Mouse (Mus musculus): ENCODE measurements around the gene Vps11. TPM values are rescaled to one million over a fixed set of nuclear protein-coding genes. Genes with fewer than 3 reads are reported as not detected.
"Not testable (repeated sequence)": the region's sequence is repeated elsewhere in the genome, so short reads cannot be mapped to it uniquely, and the experiment has no call there.

The Vps11 gene
- polyA plus RNA-seq, 1 experiment from 2014 or later: 43.5 TPM

DNA sequence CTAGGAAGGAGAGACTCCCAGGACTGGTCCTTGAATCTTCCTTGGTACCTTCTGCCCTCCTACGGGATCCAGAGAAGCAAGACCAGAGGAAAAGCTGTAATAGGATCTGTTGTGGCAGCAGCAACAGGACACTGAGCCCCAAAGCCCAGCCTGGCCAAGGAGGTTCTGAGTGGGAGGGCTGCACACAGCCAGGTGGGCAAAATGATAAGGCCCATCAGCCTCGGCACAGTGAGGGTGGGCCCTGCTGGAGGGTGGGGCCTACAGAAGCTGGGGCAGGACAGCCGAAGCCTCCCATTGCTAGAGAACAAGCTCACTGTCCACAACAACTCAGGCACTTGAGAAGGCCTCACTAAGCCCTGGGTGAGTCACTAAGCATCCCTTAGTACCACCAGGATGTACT, 19.3 kb downstream of the Vps11 start:
- ATAC-seq: no peak
- Histone ChIP-seq H3K4me2 (ENCODE audit: low read length) (no peak overlapping the region), H3K9ac (ENCODE audit: low read depth, low read length) (no peak overlapping the region)

DNA sequence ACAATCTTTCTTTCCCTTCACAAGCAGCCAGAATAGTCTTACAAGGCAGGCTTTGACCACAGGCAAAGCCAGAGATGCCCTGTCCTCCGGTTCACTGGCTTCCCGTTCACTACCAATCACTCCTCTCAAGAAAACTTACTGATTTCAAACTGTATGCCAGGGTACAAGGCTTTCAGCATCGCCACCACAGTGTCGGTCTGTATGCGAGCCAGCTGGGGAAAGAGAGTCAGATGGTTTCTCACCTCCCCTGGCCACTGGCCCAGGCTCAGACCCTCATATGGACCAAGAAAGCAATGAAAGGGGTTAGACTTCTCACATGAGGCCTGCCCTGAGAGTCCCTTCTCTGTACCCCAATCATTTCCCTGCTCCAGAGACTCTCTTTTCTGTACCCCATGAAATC, 20.0 kb downstream of the Vps11 start:
- Histone ChIP-seq H3K27ac (ENCODE audit: low read depth, low read length) (no peak overlapping the region), H3K36me3 (ENCODE audit: control insufficient read depth, insufficient read depth, low read length) (peaks cover 1% of the 10 kb centered on the region; the same call in 1 of the 2 replicates), H3K9me3 (ENCODE audit: control insufficient read depth, low read length) (no peaks in the 10 kb centered on the region), H3K4me2 (ENCODE audit: low read length) (no peak overlapping the region), H3K4me3 (ENCODE audit: low read length) (no peak overlapping the region), H3K27me3 (replicated peaks; ENCODE audit: control insufficient read depth, insufficient read depth, low read length) (no peaks in the 10 kb centered on the region), H3K9ac (ENCODE audit: low read depth, low read length) (no peak overlapping the region), H3K4me1 (ENCODE audit: control insufficient read depth, insufficient read depth, low read depth, low read length) (peaks cover 20% of the 10 kb centered on the region)
- no peak for ATAC-seq
- 88% methylated on average over 5 of the region's 5 CpGs for WGBS

More for the DNA sequence above, 19.3 kb downstream of the Vps11 start:
- WGBS: 87% methylated on average over 3 of the region's 3 CpGs
- Histone ChIP-seq H3K36me3 (ENCODE audit: control insufficient read depth, insufficient read depth, low read length) (peaks cover 3% of the 10 kb centered on the region; the same call in 1 of the 2 replicates), H3K27me3 (replicated peaks; ENCODE audit: control insufficient read depth, insufficient read depth, low read length) (no peaks in the 10 kb centered on the region), H3K9me3 (ENCODE audit: control insufficient read depth, low read length) (no peaks in the 10 kb centered on the region), H3K4me1 (ENCODE audit: control insufficient read depth, insufficient read depth, low read depth, low read length) (peaks cover 13% of the 10 kb centered on the region), H3K27ac (ENCODE audit: low read depth, low read length) (no peak overlapping the region), H3K4me3 (ENCODE audit: low read length) (no peak overlapping the region)

DNA sequence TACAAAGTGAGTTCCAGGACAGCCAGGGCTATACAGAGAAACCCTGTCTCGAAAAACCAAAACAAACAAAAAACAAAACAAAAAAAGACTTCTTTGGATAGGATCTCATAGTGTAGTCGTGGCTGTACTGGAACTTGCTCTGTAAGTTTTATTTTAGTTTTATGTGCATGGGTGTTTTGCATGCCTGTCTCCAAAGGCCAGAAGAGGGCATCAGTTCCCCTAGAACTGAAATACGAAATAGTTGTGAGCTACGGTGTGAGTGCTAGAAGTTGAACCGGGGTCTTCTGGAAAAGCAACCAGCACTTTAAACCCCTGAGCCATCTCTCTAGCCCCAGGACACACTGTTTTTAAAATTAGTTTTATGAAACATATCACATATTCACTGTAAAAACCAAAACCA, 22.9 kb downstream of the Vps11 start:
- ATAC-seq: no peak
- H3K27me3 ChIP-seq (replicated peaks; ENCODE audit: control insufficient read depth, insufficient read depth, low read length): no peaks in the 10 kb centered on the region
- no peak overlapping the region for H3K9ac ChIP-seq (ENCODE audit: low read depth, low read length)
- peaks cover 1% of the 10 kb centered on the region; the same call in 1 of the 2 replicates for H3K36me3 ChIP-seq (ENCODE audit: control insufficient read depth, insufficient read depth, low read length)
- H3K4me3 ChIP-seq (ENCODE audit: low read length): no peak overlapping the region
- no peak overlapping the region for H3K27ac ChIP-seq (ENCODE audit: low read depth, low read length)
- no peaks in the 10 kb centered on the region for H3K9me3 ChIP-seq (ENCODE audit: control insufficient read depth, low read length)
- 87% methylated on average over 5 of the region's 5 CpGs for WGBS
- H3K4me1 ChIP-seq (ENCODE audit: control insufficient read depth, insufficient read depth, low read depth, low read length): peaks cover 26% of the 10 kb centered on the region
- no peak overlapping the region for H3K4me2 ChIP-seq (ENCODE audit: low read length)

DNA sequence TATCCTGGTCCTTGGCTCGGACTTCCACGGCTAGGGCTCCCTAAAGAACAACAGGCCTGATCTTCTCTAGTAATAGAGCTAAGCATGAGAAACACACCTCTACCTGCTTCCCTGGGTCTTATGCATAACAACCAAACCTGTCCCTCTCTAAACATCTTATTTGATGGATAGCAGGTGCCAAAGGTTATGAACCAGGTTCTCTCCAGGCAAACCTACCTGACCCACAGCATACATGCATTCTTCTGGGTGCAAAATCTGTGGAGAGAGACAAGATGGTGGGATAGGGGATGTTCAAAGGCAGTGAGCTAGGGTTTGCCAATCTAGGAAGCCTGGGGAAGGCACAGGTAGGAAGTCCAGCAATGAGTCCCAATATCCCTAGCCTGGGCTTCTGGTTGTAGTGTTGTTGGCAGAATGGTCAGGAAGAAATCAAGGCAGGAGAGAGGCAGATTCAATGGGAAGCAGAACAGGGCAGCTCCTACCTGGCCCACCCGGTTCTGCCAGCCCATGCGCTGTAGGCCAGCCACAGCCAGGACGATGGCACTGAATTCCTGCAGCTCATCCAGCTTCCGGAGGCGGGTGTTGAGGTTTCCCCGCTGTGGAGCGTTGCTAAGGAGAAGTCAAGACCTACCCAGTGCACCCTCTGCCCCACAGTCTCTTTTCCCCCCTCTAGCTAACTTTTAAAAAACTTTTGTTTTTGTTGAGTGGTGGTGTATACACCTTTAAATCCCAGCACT, 23.9 kb downstream of the Vps11 start:
- H3K4me1 ChIP-seq (ENCODE audit: control insufficient read depth, insufficient read depth, low read depth, low read length): peaks cover 21% of the 10 kb centered on the region

DNA sequence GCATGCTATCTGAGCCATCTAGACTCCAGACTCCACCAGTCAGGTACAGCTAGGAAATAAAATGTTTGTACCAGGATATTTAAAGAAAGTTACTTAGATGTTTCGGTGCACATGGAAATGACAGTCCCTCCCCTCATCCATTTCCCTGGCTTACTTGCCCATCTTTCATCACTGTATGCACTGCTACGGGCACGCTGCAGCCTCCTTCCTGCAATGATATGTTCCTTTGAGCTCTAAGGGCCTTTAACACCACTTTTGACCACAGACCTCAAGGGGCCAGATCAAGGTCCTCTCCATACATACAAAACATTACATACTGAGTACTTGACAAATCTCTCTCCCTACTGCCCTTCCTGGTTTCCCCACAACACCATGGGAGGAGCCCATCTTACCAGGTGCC, 24.5 kb downstream of the Vps11 start:
- no peaks in the 10 kb centered on the region for H3K9me3 ChIP-seq (ENCODE audit: control insufficient read depth, low read length)
- H3K27me3 ChIP-seq (replicated peaks; ENCODE audit: control insufficient read depth, insufficient read depth, low read length): no peaks in the 10 kb centered on the region
- H3K4me1 ChIP-seq (ENCODE audit: control insufficient read depth, insufficient read depth, low read depth, low read length): peaks cover 21% of the 10 kb centered on the region
- H3K9ac ChIP-seq (ENCODE audit: low read depth, low read length): peak overlapping the region; percentile 3; the same call in 1 of the 2 replicates
- 76% methylated on average over 3 of the region's 3 CpGs for WGBS
- no peak overlapping the region for H3K27ac ChIP-seq (ENCODE audit: low read depth, low read length)
- peak overlapping the region; percentile 89 for H3K4me2 ChIP-seq (ENCODE audit: low read length)
- no peak for ATAC-seq
- peaks cover 14% of the 10 kb centered on the region for H3K36me3 ChIP-seq (ENCODE audit: control insufficient read depth, insufficient read depth, low read length)
- peak overlapping the region; percentile 5; the same call in 1 of the 2 replicates for H3K4me3 ChIP-seq (ENCODE audit: low read length)

More for the DNA sequence above, 23.9 kb downstream of the Vps11 start:
- H3K4me3 ChIP-seq (ENCODE audit: low read length): no peak overlapping the region
- H3K9ac ChIP-seq (ENCODE audit: low read depth, low read length): no peak overlapping the region
- 67% methylated on average over 9 of the region's 9 CpGs for WGBS
- no peak overlapping the region for H3K27ac ChIP-seq (ENCODE audit: low read depth, low read length)
- no peaks in the 10 kb centered on the region for H3K27me3 ChIP-seq (replicated peaks; ENCODE audit: control insufficient read depth, insufficient read depth, low read length)
- no peak for ATAC-seq
- peaks cover 11% of the 10 kb centered on the region for H3K36me3 ChIP-seq (ENCODE audit: control insufficient read depth, insufficient read depth, low read length)
- H3K4me2 ChIP-seq (ENCODE audit: low read length): peak overlapping the region; percentile 89; the same call in 1 of the 2 replicates
- H3K9me3 ChIP-seq (ENCODE audit: control insufficient read depth, low read length): no peaks in the 10 kb centered on the region

DNA sequence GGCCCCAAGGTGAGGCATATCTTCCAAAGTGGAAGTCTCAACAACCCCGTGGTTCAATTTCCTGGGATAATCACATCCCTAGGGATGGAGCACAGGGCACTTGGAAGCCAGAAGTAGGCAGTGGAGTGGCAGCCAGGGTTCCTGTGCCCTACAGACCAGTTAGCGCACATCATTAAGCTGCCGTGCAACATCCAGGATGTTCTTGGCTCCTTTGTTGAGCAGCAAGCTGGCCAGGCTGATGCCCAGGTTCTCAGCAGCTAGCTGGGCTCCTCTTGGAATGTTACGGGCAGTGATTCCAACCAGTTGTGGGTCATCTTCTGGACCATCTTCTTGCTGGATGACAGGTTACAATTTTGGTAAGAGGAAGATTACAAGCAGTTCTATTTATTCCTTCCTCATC, 25.0 kb downstream of the Vps11 start:
- H3K4me1 ChIP-seq (ENCODE audit: control insufficient read depth, insufficient read depth, low read depth, low read length): peaks cover 21% of the 10 kb centered on the region
- H3K27ac ChIP-seq (ENCODE audit: low read depth, low read length); H3K27me3 ChIP-seq (replicated peaks; ENCODE audit: control insufficient read depth, insufficient read depth, low read length); ATAC-seq; H3K9me3 ChIP-seq (ENCODE audit: control insufficient read depth, low read length): not testable (repeated sequence)
- peak overlapping the region; percentile 3; the same call in 1 of the 2 replicates for H3K9ac ChIP-seq (ENCODE audit: low read depth, low read length)
- H3K36me3 ChIP-seq (ENCODE audit: control insufficient read depth, insufficient read depth, low read length): peaks cover 18% of the 10 kb centered on the region
- H3K4me2 ChIP-seq (ENCODE audit: low read length): peak overlapping the region; percentile 89
- WGBS: 31% methylated on average over 4 of the region's 4 CpGs
- peak overlapping the region; percentile 5 for H3K4me3 ChIP-seq (ENCODE audit: low read length)

DNA sequence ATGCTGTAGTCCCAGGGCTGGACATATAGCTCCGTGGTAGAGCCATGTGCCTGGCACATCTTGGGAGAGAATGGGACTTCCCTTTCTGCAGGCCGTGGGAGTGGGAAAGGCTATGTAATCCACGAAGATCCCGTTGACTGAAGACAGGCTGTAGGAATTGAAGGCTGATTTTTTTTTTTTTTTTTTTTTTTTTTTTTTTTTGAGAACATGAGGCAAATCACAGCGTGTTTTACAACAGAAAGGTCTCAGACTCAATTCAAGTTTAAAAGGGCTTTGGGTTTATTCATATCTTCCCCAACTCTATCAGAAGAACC, 25.4 kb downstream of the Vps11 start:
- Histone ChIP-seq H3K27ac (ENCODE audit: low read depth, low read length) (peak overlapping the region; percentile 92; the same call in 1 of the 2 replicates), H3K9me3 (ENCODE audit: control insufficient read depth, low read length) (no peaks in the 10 kb centered on the region), H3K4me2 (ENCODE audit: low read length) (peak overlapping the region; percentile 89), H3K9ac (ENCODE audit: low read depth, low read length) (peak overlapping the region; percentile 84), H3K36me3 (ENCODE audit: control insufficient read depth, insufficient read depth, low read length) (peaks cover 20% of the 10 kb centered on the region), H3K4me3 (ENCODE audit: low read length) (peak overlapping the region; percentile 80), H3K27me3 (replicated peaks; ENCODE audit: control insufficient read depth, insufficient read depth, low read length) (no peaks in the 10 kb centered on the region), H3K4me1 (ENCODE audit: control insufficient read depth, insufficient read depth, low read depth, low read length) (peaks cover 21% of the 10 kb centered on the region)
- ATAC-seq: no peak
- 2% methylated on average over 5 of the region's 5 CpGs for WGBS

DNA sequence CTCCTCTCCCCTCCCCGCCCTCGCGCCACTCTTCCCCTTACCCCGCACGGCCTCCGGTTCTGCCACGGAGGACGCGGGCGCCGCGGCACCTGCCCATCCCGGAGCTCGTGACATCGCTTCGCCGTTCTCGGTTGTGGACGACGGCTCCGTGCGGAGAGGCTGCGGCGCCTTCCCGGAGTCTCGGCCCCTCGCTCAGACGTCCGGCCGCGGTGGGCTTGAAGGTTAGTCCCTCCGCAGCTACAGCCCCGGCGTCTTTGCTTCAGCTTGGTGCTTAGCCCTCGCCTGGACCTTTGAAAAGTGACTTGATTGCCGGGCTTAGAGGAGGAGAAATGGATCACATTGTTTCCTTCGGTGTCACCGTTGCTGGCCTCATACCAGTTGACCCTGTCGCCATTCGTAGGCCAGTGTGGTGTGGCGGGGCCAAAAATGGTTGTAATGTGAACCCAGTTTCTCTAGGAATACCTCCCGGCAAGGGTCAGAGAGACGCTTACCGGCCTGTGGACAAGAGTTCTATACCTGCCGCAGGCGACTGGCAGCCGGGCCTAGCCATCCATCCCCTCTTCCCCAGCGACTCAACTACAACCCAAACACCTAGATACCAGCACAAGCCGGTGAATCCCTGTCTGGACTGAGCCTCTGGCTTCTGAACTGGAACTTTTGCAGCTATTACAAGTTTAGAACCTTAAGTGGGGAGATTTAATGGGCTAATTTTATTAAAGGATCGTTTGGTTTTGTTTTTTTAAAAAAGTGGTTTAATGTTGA, 26.0 kb downstream of the Vps11 start:
- H3K4me2 ChIP-seq (ENCODE audit: low read length): peak overlapping the region; percentile 89
- H3K9ac ChIP-seq (ENCODE audit: low read depth, low read length): peak overlapping the region; percentile 84
- H3K4me1 ChIP-seq (ENCODE audit: control insufficient read depth, insufficient read depth, low read depth, low read length): peaks cover 21% of the 10 kb centered on the region
- ATAC-seq: no peak
- H3K27me3 ChIP-seq (replicated peaks; ENCODE audit: control insufficient read depth, insufficient read depth, low read length): no peaks in the 10 kb centered on the region
- WGBS: 0% methylated on average over 50 of the region's 50 CpGs
- peak overlapping the region; percentile 92 for H3K27ac ChIP-seq (ENCODE audit: low read depth, low read length)
- peaks cover 20% of the 10 kb centered on the region for H3K36me3 ChIP-seq (ENCODE audit: control insufficient read depth, insufficient read depth, low read length)
- H3K9me3 ChIP-seq (ENCODE audit: control insufficient read depth, low read length): no peaks in the 10 kb centered on the region
- H3K4me3 ChIP-seq (ENCODE audit: low read length): peak overlapping the region; percentile 80
